Mouse (Mus musculus) bone marrow, adult 2 months (tissue): ENCODE results near the gene Pigl.

Experiments
- CTCF ChIP-seq: fragments of 200-500 bp; IDR thresholded peaks from 2 replicates; pipeline ENCODE4 v1.5.1; 2011; ENCODE audit warnings: low read length, control low read depth; ENCODE audit not compliant: control insufficient read depth, insufficient read depth
- POLR2A ChIP-seq: fragments of 200-500 bp; IDR thresholded peaks from 2 replicates; pipeline ENCODE4 v1.6.1; 2011; ENCODE audit warnings: low read depth, mild to moderate bottlenecking, control low read depth, low read length, borderline replicate concordance; ENCODE audit not compliant: control insufficient read depth

DNA sequence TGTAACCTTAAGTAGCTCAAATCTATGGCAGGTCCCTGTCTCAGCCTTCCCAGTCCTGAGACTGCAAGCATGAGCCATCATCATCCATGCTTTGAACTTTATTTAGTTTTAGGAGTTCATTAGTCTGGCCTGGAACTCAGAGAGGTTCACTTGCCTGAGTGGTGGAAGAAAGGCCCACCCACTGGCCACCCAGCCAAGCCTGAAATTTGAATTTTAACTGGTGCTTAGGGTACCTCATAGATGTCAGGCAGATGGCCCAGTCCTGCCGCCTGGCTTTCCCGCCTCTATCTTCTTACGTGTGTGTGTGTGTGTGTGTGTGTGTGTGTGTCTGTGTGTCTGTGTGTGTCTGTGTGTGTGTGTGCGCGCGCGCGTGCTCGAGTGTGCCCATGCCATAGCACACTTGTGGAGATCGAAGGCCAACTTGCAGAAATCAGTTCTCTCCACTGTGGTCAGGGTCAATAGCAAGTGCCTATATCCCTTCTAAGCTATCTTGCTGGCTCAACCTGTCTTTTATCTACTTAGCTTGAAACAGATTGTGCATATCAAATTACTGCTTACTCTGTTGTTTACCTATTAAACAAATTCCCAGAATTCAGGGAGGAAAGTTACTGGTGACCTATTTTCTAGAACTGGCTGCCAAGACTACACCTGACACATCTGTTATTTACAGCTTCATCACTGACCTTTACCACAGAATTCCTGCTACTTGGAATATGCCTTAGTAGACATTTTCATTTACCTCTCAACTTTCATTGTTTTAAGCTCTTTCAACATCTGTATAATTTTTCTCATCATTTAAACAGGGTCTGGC is 29.5 kb downstream of the Pigl start:
- TF ChIP-seq CTCF (no peak), POLR2A (no peak)
